Mouse (Mus musculus) G1E (cell line): Measurements from ENCODE around the gene Gm1043. TPM values are rescaled to one million over a fixed set of nuclear protein-coding genes. Genes with fewer than 3 reads are reported as not detected.
A peak's percentile ranks its signal among the peaks of the same experiment; 100 is the strongest.

Experiments
- ATAC-seq: 2 replicates; pipeline ENCODE4 v1.8.0; 2016; ENCODE audit warnings: mild to moderate bottlenecking; ENCODE audit not compliant: insufficient number of reproducible peaks, poor library complexity, low FRiP score, severe bottlenecking; ENCODE audit errors: extremely low read depth
- DNase-seq: peaks from one replicate; pipeline ENCODE4 v3.0.0; 2012; ENCODE audit warnings: low spot score
- H3K27me3 ChIP-seq: 2 replicates; pipeline ENCODE4 v1.6.1; 2012; ENCODE audit warnings: mild to moderate bottlenecking, low read length, inconsistent platforms; ENCODE audit not compliant: insufficient read depth
- H3K36me3 ChIP-seq: replicated peaks from 2 replicates; pipeline ENCODE3; 2012; ENCODE audit warnings: mild to moderate bottlenecking, inconsistent platforms
- H3K4me1 ChIP-seq: 2 replicates; pipeline ENCODE4 v1.6.1; 2012; ENCODE audit warnings: low read depth, low read length, inconsistent platforms, mixed read lengths; ENCODE audit not compliant: insufficient read depth
- H3K4me3 ChIP-seq: 2 replicates; pipeline ENCODE4 v1.5.1; 2012; ENCODE audit warnings: low read depth, mild to moderate bottlenecking, inconsistent platforms, low read length, moderate library complexity, mixed read lengths
- H3K9me3 ChIP-seq: replicated peaks from 2 replicates; pipeline ENCODE4 v1.6.1; 2012; ENCODE audit warnings: inconsistent platforms
- CTCF ChIP-seq: IDR thresholded peaks from 2 replicates; pipeline ENCODE4 v1.5.1; 2012; ENCODE audit warnings: low read depth, low read length, inconsistent platforms, mixed read lengths
- GATA1 ChIP-seq: IDR thresholded peaks from 2 replicates; pipeline ENCODE4 v1.6.1; 2012; ENCODE audit warnings: borderline replicate concordance, low read length, inconsistent platforms, mixed read lengths
- GATA2 ChIP-seq: IDR thresholded peaks from 2 replicates; pipeline ENCODE4 v1.6.1; 2012; ENCODE audit warnings: low read depth, low read length, inconsistent platforms, borderline replicate concordance
- POLR2AphosphoS5 ChIP-seq: IDR thresholded peaks from 2 replicates; pipeline ENCODE4 v1.6.1; 2012; ENCODE audit warnings: low read depth, low read length, inconsistent platforms; ENCODE audit not compliant: insufficient replicate concordance
- TAL1 ChIP-seq: conservative IDR thresholded peaks from 2 replicates; pipeline ENCODE4 v1.6.1; 2012; ENCODE audit warnings: low read depth, low read length, inconsistent platforms, mixed read lengths
- polyA plus RNA-seq: library from polyadenylated mRNA; stranded (reverse); fragments of >175 nt; gene quantifications from 2 replicates; pipeline ENCODE4 v1.2.3, GENCODE M21; 2012
- total RNA-seq, 2 experiments: library from RNA; stranded (forward) in 1 of 2; stranded (reverse) in 1 of 2; fragments of 200-1000 nt in 1 of 2; fragments of >200 nt in 1 of 2; fragmentation: Nextera tagmentation in 1 of 2; gene quantifications; 2 replicates each; pipeline ENCODE4 v1.2.3; 2014 to 2017

Gm1043 gene
- total and polyA plus RNA-seq, 3 experiments: 0.38 TPM; not detected in 2

DNA sequence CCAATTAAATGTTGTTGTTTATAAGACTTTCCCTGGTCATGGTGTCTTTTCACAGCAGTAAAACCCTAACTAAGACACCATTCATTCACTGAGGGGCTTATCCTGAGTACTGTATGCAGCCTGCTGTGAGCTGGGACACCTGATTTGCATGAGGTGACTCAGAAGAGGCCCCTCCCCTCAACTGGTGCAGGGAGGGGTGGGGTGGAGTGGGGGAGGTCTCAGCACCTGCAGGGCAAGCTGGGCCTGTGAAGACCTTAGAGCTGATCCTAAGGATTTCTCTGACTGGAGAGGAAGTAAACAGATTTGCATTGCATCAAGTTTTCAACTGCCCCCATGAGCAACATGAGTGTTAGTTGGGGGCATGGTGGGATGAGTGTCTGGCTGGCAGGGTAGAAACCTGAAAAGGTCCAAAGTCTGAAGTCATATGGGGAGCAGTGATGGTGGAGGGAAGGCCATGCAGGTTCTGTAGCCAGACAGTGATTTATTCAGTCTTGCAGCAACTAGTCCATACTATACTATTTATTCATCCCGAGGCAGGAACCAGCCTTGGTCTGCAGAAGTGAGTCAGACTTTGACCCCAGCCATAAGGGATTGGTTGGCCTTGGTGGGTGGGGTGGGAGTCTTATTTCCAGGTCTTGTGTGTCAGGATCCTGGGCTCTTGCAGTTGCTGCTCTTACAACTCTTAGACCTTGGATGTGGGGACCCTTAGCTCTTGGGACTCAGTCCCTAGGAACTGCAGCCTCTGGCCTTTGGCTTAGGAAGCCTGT, 3.4 kb downstream of the Gm1043 start:
- Histone ChIP-seq H3K4me1 (no peaks in the 10 kb centered on the region; the same call in 1 of the 2 replicates), H3K36me3 (no peaks in the 10 kb centered on the region), H3K4me3 (no peak overlapping the region), H3K9me3 (peaks cover 47% of the 10 kb centered on the region), H3K27me3 (peaks cover 2% of the 10 kb centered on the region; the same call in 1 of the 2 replicates)
- DNase-seq (no peak), ATAC-seq (no peak)
- no peak for TF ChIP-seq TAL1
- no peak for TF ChIP-seq GATA1
- TF ChIP-seq CTCF: no peak
- no peak for TF ChIP-seq POLR2AphosphoS5
- no peak for TF ChIP-seq GATA2

DNA sequence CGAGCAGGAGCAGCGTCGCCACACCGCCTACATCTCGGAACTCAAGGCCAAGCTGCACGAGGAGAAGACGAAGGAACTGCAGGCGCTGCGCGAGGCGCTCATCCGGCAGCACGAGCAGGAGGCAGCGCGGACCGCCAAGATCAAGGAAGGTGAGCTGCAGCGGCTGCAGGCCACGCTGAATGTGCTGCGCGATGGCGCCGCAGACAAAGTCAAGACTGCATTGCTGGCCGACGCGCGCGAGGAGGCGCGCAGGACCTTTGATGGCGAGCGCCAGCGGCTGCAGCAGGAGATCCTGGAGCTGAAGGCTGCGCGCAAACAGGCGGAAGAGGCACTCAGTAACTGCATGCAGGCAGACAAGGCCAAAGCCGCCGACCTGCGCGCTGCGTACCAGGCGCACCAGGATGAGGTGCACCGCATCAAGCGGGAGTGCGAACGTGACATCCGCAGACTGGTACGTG, 6.0 kb downstream of the Gm1043 start:
- H3K36me3 ChIP-seq: no peaks in the 10 kb centered on the region
- peaks cover 2% of the 10 kb centered on the region; the same call in 1 of the 2 replicates for H3K27me3 ChIP-seq
- peak overlapping the region; percentile 33; the same call in 1 of the 2 replicates for H3K4me3 ChIP-seq
- H3K4me1 ChIP-seq: no peaks in the 10 kb centered on the region; the same call in 1 of the 2 replicates
- peaks cover 37% of the 10 kb centered on the region for H3K9me3 ChIP-seq
- DNase-seq (no peak), ATAC-seq (no peak)
- TF ChIP-seq GATA2: no peak
- TF ChIP-seq GATA1: no peak
- no peak for TF ChIP-seq CTCF

DNA sequence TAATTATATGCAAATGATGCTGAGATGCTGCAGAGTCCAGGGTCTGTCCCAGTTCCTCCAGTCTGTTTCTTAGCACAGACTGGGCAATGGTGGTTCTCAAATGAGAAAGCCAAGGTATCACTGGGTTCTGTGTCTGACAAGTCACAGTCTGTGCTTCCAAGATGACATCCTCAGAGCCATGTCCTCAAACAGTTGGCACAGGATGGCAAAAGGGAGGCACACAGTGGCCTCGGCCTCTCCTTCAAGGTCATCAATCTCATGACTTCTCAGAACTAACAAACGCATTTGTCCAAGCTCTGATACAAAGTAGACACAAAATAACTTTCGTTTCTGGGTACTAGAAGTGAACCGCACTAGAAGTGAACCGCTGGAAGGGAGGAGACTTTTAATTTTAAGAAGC, 9.8 kb downstream of the Gm1043 start:
- Histone ChIP-seq H3K4me3 (no peak overlapping the region), H3K9me3 (peaks cover 36% of the 10 kb centered on the region), H3K27me3 (peaks cover 2% of the 10 kb centered on the region; the same call in 1 of the 2 replicates), H3K36me3 (no peaks in the 10 kb centered on the region), H3K4me1 (no peaks in the 10 kb centered on the region; the same call in 1 of the 2 replicates)
- no peak for DNase-seq
- TF ChIP-seq TAL1 (no peak), CTCF (no peak), GATA1 (no peak), GATA2 (no peak), POLR2AphosphoS5 (no peak)
- ATAC-seq: no peak

- H3K4me3 ChIP-seq: no peak overlapping the region
- no peaks in the 10 kb centered on the region for H3K36me3 ChIP-seq
- no peaks in the 10 kb centered on the region for H3K4me1 ChIP-seq
- DNase-seq: no peak
- H3K9me3 ChIP-seq: peaks cover 31% of the 10 kb centered on the region
- no peak for ATAC-seq
- no peaks in the 10 kb centered on the region for H3K27me3 ChIP-seq
- no peak for TF ChIP-seq GATA1
- no peak for TF ChIP-seq CTCF
- TF ChIP-seq GATA2: no peak
- no peak for TF ChIP-seq TAL1
- TF ChIP-seq POLR2AphosphoS5: no peak
These were observed 12.4 kb downstream of the Gm1043 start for GRCm38 (mm10) chr5:37097591-37097990.

DNA sequence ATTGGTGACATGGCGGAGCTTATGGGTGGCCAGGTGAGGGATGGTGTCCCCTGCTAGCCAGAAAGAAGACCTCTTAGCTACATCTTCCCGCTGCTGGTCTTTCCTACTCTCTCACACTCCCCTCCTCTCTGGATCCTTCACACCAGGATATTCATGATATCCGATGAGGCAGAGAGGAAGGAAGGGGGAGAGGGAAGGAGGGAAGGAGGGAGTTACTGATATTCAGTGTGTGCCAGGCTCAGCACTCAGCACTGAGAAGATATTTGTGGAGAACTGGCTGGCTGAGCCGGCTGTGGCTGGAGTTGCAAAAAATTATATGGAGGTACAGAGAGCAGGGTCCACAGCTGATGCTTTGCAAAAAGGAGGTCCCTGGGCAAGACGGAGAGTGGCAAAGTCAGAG, 15.6 kb downstream of the Gm1043 start:
- Histone ChIP-seq H3K27me3 (no peaks in the 10 kb centered on the region), H3K4me1 (no peaks in the 10 kb centered on the region), H3K4me3 (no peak overlapping the region), H3K36me3 (no peaks in the 10 kb centered on the region), H3K9me3 (peaks cover 51% of the 10 kb centered on the region)
- TF ChIP-seq GATA2: no peak
- TF ChIP-seq GATA1: no peak
- no peak for TF ChIP-seq CTCF
- no peak for TF ChIP-seq TAL1
- no peak for TF ChIP-seq POLR2AphosphoS5
- DNase-seq (no peak), ATAC-seq (no peak)

DNA sequence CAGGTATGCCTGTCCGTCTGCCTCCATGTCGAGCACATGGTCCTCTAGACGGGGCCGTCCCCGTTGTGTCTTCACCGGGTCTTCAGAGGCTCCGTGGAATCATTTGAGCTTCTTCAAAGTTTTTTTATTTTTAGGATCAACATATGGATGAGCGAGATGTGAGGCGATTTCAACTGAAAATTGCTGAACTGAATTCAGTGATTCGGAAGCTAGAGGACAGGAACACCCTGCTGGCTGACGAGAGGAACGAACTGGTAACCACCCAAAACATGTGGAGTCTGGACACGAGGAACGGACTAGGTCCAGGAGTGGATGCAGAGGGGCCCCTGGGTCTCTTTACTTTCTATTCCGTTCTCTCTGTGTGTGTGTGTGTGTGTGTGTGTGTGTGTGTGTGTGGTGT, 16.5 kb downstream of the Gm1043 start:
- DNase-seq: no peak
- peaks cover 56% of the 10 kb centered on the region for H3K9me3 ChIP-seq
- TF ChIP-seq GATA2 (no peak), GATA1 (no peak), POLR2AphosphoS5 (no peak), TAL1 (no peak), CTCF (no peak)
- no peak overlapping the region for H3K4me3 ChIP-seq
- no peak for ATAC-seq
- H3K36me3 ChIP-seq: no peaks in the 10 kb centered on the region
- no peaks in the 10 kb centered on the region for H3K4me1 ChIP-seq
- no peaks in the 10 kb centered on the region for H3K27me3 ChIP-seq

DNA sequence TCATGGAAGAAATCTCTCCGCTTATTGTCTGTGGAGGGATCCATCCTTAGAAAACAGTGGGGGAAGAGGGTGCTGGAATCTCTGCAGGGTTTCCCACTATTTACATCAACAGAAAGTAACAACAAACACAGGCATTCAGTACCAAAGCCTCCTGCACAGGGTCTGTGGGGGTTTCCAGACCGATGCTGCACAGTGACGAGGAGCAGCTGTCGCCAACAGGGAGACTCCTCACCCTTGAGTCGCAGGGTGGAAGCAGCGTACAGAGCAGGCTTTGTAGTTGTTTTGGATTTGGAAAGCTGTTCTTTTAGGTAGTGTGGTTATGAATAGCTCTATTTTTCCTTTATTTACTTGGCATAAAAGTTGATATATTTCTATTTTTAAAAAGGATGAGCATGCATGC, 16.9 kb downstream of the Gm1043 start:
- Histone ChIP-seq H3K4me3 (no peak overlapping the region), H3K27me3 (no peaks in the 10 kb centered on the region), H3K4me1 (no peaks in the 10 kb centered on the region), H3K9me3 (peaks cover 57% of the 10 kb centered on the region), H3K36me3 (no peaks in the 10 kb centered on the region)
- ATAC-seq (no peak), DNase-seq (no peak)
- TF ChIP-seq GATA1 (no peak), POLR2AphosphoS5 (no peak)
